Mouse (Mus musculus) hindbrain, postnatal 0 days (tissue): ENCODE measurements around the gene Gm49378. TPM values are rescaled to one million over a fixed set of nuclear protein-coding genes. Genes with fewer than 3 reads are reported as not detected.

Source experiments
- ATAC-seq: fragments of 200-750 bp; cut with Nextera tagmentation; 2 replicates; pipeline ENCODE4 v1.8.0; 2017; ENCODE audit warnings: mild to moderate bottlenecking, moderate TSS enrichment, moderate library complexity
- DNase-seq: peaks from one replicate; pipeline ENCODE4 v3.0.0-alpha.2; 2015; ENCODE audit warnings: low spot score
- H3K27ac ChIP-seq: fragments of 300-500 bp; sonication (generic); 2 replicates; pipeline ENCODE4 v1.5.1; 2014; ENCODE audit warnings: mild to moderate bottlenecking
- H3K27me3 ChIP-seq: fragments of 300-500 bp; sonication (generic); 2 replicates; pipeline ENCODE4 v1.6.1; 2014; ENCODE audit warnings: low read length, mixed read lengths; ENCODE audit not compliant: insufficient read depth
- H3K36me3 ChIP-seq: fragments of 300-500 bp; sonication (generic); 2 replicates; pipeline ENCODE4 v1.6.1; 2014; ENCODE audit warnings: low read length, mixed read lengths; ENCODE audit not compliant: insufficient read depth
- H3K4me1 ChIP-seq: fragments of 300-500 bp; sonication (generic); 2 replicates; pipeline ENCODE4 v1.6.1; 2014; ENCODE audit warnings: antibody characterized with exemption, low read length, mixed read lengths; ENCODE audit not compliant: insufficient read depth
- H3K4me2 ChIP-seq: fragments of 300-500 bp; sonication (generic); 2 replicates; pipeline ENCODE4 v1.6.1; 2014; ENCODE audit warnings: low read depth, mild to moderate bottlenecking, low read length, moderate library complexity, mixed read lengths
- H3K4me3 ChIP-seq: fragments of 300-500 bp; sonication (generic); 2 replicates; pipeline ENCODE4 v1.5.1; 2014; ENCODE audit warnings: low read length
- H3K9ac ChIP-seq: fragments of 300-500 bp; sonication (generic); replicated peaks from 2 replicates; pipeline ENCODE4 v1.6.1; 2014; ENCODE audit warnings: mild to moderate bottlenecking, low read length, moderate library complexity, mixed read lengths
- H3K9me3 ChIP-seq: fragments of 300-500 bp; sonication (generic); 2 replicates; pipeline ENCODE4 v1.6.1; 2016; ENCODE audit warnings: low read length, mixed read lengths
- CTCF ChIP-seq: IDR thresholded peaks from 2 replicates; pipeline ENCODE4 v1.5.1; 2016; ENCODE audit warnings: antibody characterized with exemption, control low read depth, low read depth
- WGBS: fragments of 180-500 bp; shearing (Covaris S2); extraction: QIAGEN DNeasy Blood & Tissue Kit; methylation state at CpG from one replicate; pipeline ENCODE4 v1.1.7; 2014; 5-methylcytosine and 5-hydroxymethylcytosine counted together
- polyA plus RNA-seq: library from polyadenylated mRNA; unstranded; fragments of >200 nt; fragmentation: Nextera tagmentation; extraction: Ambion mirVana; gene quantifications from 2 replicates; pipeline ENCODE4 v1.2.1, GENCODE M21; 2015
- total RNA-seq: library from RNA; depleted of rRNA; stranded (reverse); fragments of >200 nt; gene quantifications from 2 replicates; pipeline ENCODE4 v1.2.3, GENCODE M21; 2014

The Gm49378 gene
- total and polyA plus RNA-seq, 2 experiments from 2014 or later: 1.0 to 7.9 TPM

DNA sequence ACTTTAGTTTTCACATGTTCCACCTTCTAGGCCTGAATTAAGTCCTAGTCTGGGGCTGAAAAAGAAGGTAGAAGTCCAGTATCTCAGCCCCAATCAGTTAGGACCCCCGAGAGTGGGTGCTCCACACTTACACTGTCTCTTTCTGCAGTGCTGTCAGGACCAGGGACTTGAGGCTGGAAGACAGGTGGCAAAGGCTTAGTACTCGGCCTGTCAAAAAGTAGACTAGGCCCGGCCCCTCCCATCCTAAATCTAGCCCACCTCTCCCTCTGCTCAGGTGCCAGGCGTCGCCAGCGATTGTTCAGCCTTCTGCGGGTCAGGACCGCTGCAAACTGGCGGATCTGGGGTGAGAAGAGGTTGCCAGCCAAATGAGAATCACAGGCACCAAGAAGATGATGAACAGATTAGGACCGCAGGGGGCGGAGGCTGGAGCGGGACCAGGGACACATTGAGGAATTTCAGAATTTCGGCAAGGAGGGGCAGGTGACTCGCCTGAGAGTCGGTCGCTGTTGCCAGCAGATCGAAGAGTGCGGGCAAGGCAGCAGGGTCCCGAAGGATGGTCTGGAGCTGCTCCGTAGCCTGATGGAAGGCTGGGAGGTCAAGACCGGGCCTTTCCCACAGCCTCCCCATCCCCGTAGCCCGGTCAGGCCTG, 2.7 kb downstream of the Gm49378 start:
- peaks cover 57% of the 10 kb centered on the region for H3K36me3 ChIP-seq
- ATAC-seq (no peak), DNase-seq (no peak)
- H3K27ac ChIP-seq: peak overlapping the region; percentile 69
- 2% methylated on average over 23 of the region's 23 CpGs for WGBS
- no peaks in the 10 kb centered on the region for H3K27me3 ChIP-seq
- H3K9ac ChIP-seq: peak overlapping the region; percentile 62
- peak overlapping the region; percentile 54 for H3K4me3 ChIP-seq
- no peaks in the 10 kb centered on the region; the same call in 1 of the 2 replicates for H3K4me1 ChIP-seq
- no peak for TF ChIP-seq CTCF
- H3K4me2 ChIP-seq: peak overlapping the region; percentile 90
- H3K9me3 ChIP-seq: no peaks in the 10 kb centered on the region

DNA sequence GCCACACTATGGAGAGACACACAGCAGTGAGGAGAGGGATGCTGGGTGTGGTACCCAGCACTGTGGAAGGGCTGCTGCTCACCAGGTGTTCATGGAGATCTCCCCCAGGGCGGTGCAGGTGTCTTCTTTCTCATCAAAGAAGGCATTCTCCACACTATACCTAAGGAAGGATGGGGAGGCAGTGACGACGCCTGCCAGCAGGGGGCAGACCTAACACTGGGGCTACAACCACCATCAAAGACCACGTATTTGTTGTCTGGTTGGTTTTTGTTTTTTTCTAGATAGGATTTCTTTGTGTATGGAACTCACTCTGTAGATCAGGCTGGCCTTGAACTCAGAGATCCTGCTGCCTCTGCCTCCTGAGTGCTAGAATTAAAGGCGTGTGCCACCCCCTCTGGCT, 8.4 kb downstream of the Gm49378 start:
- no peaks in the 10 kb centered on the region for H3K27me3 ChIP-seq
- no peak overlapping the region for H3K27ac ChIP-seq
- H3K4me1 ChIP-seq: no peaks in the 10 kb centered on the region
- DNase-seq (peak; percentile 9), ATAC-seq (no peak)
- H3K36me3 ChIP-seq: peaks cover 85% of the 10 kb centered on the region
- 56% methylated on average over 5 of the region's 5 CpGs for WGBS
- no peaks in the 10 kb centered on the region for H3K9me3 ChIP-seq
- no peak overlapping the region for H3K9ac ChIP-seq
- peak; percentile 68 for TF ChIP-seq CTCF
- no peak overlapping the region for H3K4me3 ChIP-seq
- no peak overlapping the region for H3K4me2 ChIP-seq

DNA sequence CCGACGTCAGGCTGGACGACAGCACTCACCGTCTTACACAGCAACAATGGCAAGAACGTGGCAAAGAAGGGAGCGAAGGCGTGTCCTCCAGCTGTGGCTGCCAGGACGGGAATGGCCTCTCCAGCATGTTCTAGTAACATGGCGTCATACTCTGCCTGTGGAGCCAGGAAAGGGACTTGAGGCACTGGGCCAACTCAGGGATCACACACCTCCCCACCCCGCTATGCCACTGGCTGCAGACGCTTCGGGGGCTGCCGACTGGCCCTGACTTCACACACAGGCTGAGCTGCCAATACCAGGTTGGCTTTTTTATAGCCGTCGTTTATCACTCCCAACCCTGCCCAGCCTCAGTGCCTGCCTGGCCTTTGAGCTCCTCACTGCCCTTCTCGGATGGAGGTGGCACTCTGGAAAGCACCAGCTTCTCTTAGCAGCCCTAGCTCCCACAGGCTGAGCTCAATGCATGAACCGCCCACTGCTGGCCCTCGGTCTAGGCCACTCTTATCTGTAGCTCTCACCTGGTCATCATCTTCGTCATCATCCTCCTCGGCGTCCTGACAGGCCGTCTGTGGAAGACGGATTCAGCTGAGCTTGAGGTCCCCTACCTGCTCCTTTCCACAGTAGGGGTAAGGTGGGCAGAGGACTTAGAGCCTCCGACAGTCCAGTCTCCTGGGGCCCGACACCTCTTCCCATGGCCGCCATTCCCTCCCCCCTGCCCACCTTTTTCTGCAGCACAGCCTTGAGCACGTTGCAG, 9.4 kb downstream of the Gm49378 start:
- H3K9ac ChIP-seq: no peak overlapping the region
- H3K27ac ChIP-seq: no peak overlapping the region
- H3K9me3 ChIP-seq: no peaks in the 10 kb centered on the region
- H3K4me1 ChIP-seq: no peaks in the 10 kb centered on the region
- DNase-seq (no peak), ATAC-seq (no peak)
- 88% methylated on average over 27 of the region's 27 CpGs for WGBS
- no peak overlapping the region for H3K4me3 ChIP-seq
- no peak overlapping the region for H3K4me2 ChIP-seq
- no peaks in the 10 kb centered on the region for H3K27me3 ChIP-seq
- H3K36me3 ChIP-seq: peaks cover 84% of the 10 kb centered on the region
- no peak for TF ChIP-seq CTCF

DNA sequence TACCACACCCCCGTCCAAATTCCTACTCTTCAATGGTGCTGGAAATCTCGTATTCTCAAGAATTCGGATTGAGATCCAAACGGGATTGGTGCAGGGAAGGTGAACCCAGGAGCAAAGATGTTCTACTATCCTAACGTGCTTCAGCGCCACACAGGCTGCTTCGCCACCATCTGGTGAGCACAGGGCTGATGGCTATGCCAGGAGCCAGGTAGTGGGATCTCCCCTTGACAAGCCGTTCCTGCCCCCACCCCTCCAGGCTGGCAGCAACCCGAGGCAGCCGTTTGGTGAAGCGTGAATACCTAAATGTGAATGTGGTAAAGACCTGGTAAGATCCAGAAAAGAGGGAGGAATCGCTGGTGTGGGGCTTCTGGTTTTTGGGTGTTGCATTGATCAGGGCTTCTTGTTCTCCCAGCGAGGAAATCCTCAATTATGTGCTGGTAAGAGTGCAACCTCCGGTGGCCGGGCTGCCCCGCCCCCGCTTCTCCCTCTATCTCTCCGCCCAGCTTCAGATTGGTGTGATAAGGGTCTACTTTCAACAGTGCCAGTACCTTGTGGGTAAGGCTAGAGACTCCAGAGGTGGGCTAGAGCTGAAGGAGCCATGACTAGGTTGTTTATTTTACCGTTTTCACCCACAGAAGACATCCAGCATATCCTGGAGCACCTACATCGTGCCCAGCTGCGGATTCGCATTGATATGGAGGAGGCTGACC, 19.1 kb downstream of the Gm49378 start:
- Histone ChIP-seq H3K27ac (peak overlapping the region; percentile 48; the same call in 1 of the 2 replicates), H3K27me3 (no peaks in the 10 kb centered on the region), H3K36me3 (no peaks in the 10 kb centered on the region), H3K4me3 (peak overlapping the region; percentile 21), H3K4me2 (peak overlapping the region; percentile 35; the same call in 1 of the 2 replicates), H3K4me1 (no peaks in the 10 kb centered on the region), H3K9ac (peak overlapping the region; percentile 30; the same call in 1 of the 2 replicates), H3K9me3 (no peaks in the 10 kb centered on the region)
- ATAC-seq: peak; percentile 47; the same call in 1 of the 2 replicates
- WGBS: 52% methylated on average over 22 of the region's 22 CpGs
- no peak for TF ChIP-seq CTCF
- peak; percentile 24 for DNase-seq

DNA sequence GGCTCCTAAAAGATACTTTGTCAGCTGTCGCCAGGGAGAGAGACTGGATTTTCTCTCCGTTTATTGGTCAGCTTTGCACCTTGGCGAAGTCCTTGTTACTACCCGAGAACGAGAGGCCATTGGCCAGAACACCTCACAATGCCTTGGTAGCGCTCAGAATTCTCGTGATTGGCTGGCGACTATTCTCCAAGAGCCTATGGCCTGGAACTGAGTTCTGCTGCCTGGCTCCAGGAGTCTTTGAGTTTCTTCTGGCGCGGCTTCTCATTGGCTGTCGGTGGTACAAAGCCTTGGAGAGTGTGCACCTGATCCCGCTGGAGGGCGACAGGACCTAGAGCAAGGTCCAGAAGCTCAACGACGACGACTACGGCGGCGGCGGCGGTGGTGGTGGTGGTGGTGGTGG, 19.9 kb downstream of the Gm49378 start, which contains the start of gene Rec8:
Rec8 (plus strand) TSS at position 216 of the 400 bp plus-strand sequence.
- no peaks in the 10 kb centered on the region for H3K9me3 ChIP-seq
- peak; percentile 32 for TF ChIP-seq CTCF
- no peaks in the 10 kb centered on the region for H3K36me3 ChIP-seq
- H3K9ac ChIP-seq: peak within 1 kb of the TSS; percentile 30; the same call in 1 of the 2 replicates
- H3K4me3 ChIP-seq: peak within 1 kb of the TSS; percentile 21
- H3K27me3 ChIP-seq: no peaks in the 10 kb centered on the region
- DNase-seq (peak; percentile 74), ATAC-seq (peak; percentile 86)
- peak within 1 kb of the TSS; percentile 48; the same call in 1 of the 2 replicates for H3K27ac ChIP-seq
- H3K4me1 ChIP-seq: no peaks in the 10 kb centered on the region
- WGBS: 16% methylated on average over 21 of the region's 21 CpGs
- H3K4me2 ChIP-seq: peak within 1 kb of the TSS; percentile 35; the same call in 1 of the 2 replicates

DNA sequence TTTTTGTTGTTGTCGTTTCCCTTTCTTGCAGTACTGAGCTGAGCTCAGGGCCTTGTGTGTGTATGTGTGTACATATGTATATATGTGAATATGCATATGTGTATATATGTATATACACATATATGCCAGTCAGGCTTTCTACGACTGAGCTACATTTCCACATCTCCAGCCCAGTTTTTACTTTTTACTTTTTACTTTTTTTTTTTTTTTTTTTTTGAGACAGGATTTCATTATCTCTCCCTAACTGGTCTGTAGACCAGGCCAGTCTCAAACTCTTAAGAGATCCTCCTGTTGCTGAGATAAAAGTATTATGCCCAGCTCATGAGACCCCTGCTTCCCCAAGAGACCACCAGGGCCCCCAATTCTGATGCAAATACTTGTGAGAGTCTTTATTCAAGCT, 20.9 kb downstream of the Gm49378 start:
- Histone ChIP-seq H3K9me3 (no peaks in the 10 kb centered on the region), H3K4me2 (no peak overlapping the region), H3K4me3 (no peak overlapping the region), H3K4me1 (no peaks in the 10 kb centered on the region), H3K27ac (no peak overlapping the region), H3K9ac (no peak overlapping the region), H3K36me3 (no peaks in the 10 kb centered on the region), H3K27me3 (no peaks in the 10 kb centered on the region)
- ATAC-seq (no peak), DNase-seq (no peak)
- WGBS: 80% methylated on average over 2 of the region's 2 CpGs
- TF ChIP-seq CTCF: no peak
